Comparison of ENCODE assay signal across 13 mouse cellular contexts in the genomic region with DNA sequence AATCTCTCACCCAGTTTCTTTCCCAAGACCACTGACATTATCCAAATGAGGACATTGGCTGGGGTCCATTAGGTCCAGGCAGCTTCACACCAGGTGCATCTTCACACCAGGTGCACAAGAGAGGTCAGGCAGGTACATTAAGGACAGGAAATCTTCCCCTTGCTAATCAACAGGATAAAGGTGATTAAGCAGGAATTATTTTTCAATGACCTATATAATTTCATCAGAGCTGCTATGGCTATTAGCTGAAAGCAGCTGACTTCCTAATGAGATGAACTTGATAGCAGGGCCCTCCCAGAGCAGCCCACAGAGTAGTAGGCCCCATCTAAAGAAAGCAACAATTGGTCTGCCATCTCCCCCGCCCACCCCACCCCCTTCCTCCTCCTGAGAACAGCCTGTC. TPM values are rescaled to one million over a fixed set of nuclear protein-coding genes. Genes with fewer than 3 reads are reported as not detected.
DNase-seq lines count a peak whose midpoint lies in the region; ATAC-seq and TF ChIP-seq lines count a peak whose summit lies in the region.
"Had no signal": no experiment of that assay in that cellular context is flagged by ENCODE, and none has a peak within 500 bp of the region (broad histone marks: within the 10 kb centered on the region; RNA-seq: fewer than 3 reads in every experiment).

No protein-coding gene starts in this region.

- H3K9me3 ChIP-seq in forebrain, embryonic 16.5 days (ENCODE audit: control insufficient read depth, low read length): no peaks in the 10 kb centered on the region
- H3K9me3 ChIP-seq in forebrain, embryonic 10.5 days: no peaks in the 10 kb centered on the region
- H3K9me3 ChIP-seq in midbrain, embryonic 11.5 days (ENCODE audit: control insufficient read depth, low read length): no peaks in the 10 kb centered on the region
- no peaks in the 10 kb centered on the region for H3K9me3 ChIP-seq in midbrain, embryonic 16.5 days (replicated peaks; ENCODE audit: control insufficient read depth, low read length, poor library complexity, severe bottlenecking)
- H3K9me3 ChIP-seq: hindbrain, embryonic 15.5 days had no signal

- TF ChIP-seq CTCF in kidney, adult 2 months (conservative IDR thresholded peaks at IDR 0.05; ENCODE audit: insufficient read depth, insufficient read length, low read depth, low read length): no peak

- H3K4me1 ChIP-seq in forebrain, embryonic 16.5 days (replicated peaks; ENCODE audit: control insufficient read depth, insufficient read depth, low read length): peaks cover 18% of the 10 kb centered on the region
- peaks cover 28% of the 10 kb centered on the region for H3K4me1 ChIP-seq in forebrain, embryonic 10.5 days
- H3K4me1 ChIP-seq in kidney, adult 2 months (ENCODE audit: control insufficient read depth, insufficient read depth, low read length): peaks cover 9% of the 10 kb centered on the region; the same call in 1 of the 2 replicates
- peaks cover 9% of the 10 kb centered on the region for H3K4me1 ChIP-seq in midbrain, embryonic 11.5 days (ENCODE audit: control insufficient read depth, insufficient read depth, low read length)
- peaks cover 14% of the 10 kb centered on the region for H3K4me1 ChIP-seq in midbrain, embryonic 16.5 days (ENCODE audit: control insufficient read depth, insufficient read depth, low read length)

- H3K4me3 ChIP-seq in forebrain, embryonic 16.5 days (replicated peaks; ENCODE audit: low read length): no peak overlapping the region
- H3K4me3 ChIP-seq in forebrain, embryonic 10.5 days: no peak overlapping the region
- H3K4me3 ChIP-seq in kidney, adult 2 months (ENCODE audit: insufficient read depth, low read depth, low read length): peak overlapping the region; percentile 22; the same call in 1 of the 2 replicates
- no peak overlapping the region for H3K4me3 ChIP-seq in midbrain, embryonic 11.5 days (ENCODE audit: low read depth, low read length)
- H3K4me3 ChIP-seq in midbrain, embryonic 16.5 days (ENCODE audit: low read depth, low read length): no peak overlapping the region

- no peak for ATAC-seq in forebrain, embryonic 16.5 days
- ATAC-seq in midbrain, embryonic 11.5 days (ENCODE audit: low FRiP score): no peak
- no peak for ATAC-seq in midbrain, embryonic 16.5 days
- ATAC-seq in erythroblast, adult 5-6 weeks (replicated peaks; ENCODE audit: low FRiP score, poor library complexity, severe bottlenecking): no peak

- H3K9ac ChIP-seq in forebrain, embryonic 16.5 days (replicated peaks; ENCODE audit: low read depth, low read length): no peak overlapping the region
- H3K9ac ChIP-seq in midbrain, embryonic 11.5 days (ENCODE audit: low read length): no peak overlapping the region
- H3K9ac ChIP-seq in midbrain, embryonic 16.5 days (ENCODE audit: low read depth, low read length): no peak overlapping the region
- H3K9ac ChIP-seq: hindbrain, embryonic 15.5 days had no signal

- H3K27ac ChIP-seq in forebrain, embryonic 16.5 days (ENCODE audit: low read length): no peak overlapping the region
- no peak overlapping the region for H3K27ac ChIP-seq in forebrain, embryonic 10.5 days
- H3K27ac ChIP-seq in kidney, adult 2 months (ENCODE audit: insufficient read depth, low read depth, low read length): no peak overlapping the region
- no peak overlapping the region for H3K27ac ChIP-seq in midbrain, embryonic 11.5 days (ENCODE audit: low read depth, low read length)
- H3K27ac ChIP-seq in midbrain, embryonic 16.5 days (ENCODE audit: low read length): no peak overlapping the region
- H3K27ac ChIP-seq: hindbrain, embryonic 15.5 days; layer of hippocampus, adult 2 months had no signal

- WGBS in forebrain, embryonic 16.5 days: 33% methylated on average over 1 of the region's 1 CpGs
- 24% methylated on average over 1 of the region's 1 CpGs for WGBS in forebrain, embryonic 10.5 days
- 67% methylated on average over 1 of the region's 1 CpGs for WGBS in kidney, adult 2 months
- WGBS in midbrain, embryonic 11.5 days: 47% methylated on average over 1 of the region's 1 CpGs
- WGBS in midbrain, embryonic 16.5 days: 50% methylated on average over 1 of the region's 1 CpGs

- 0 out of 2 replicates have a peak, but pooled peaks cover 8% of the 10 kb centered on the region for H3K27me3 ChIP-seq in forebrain, embryonic 16.5 days (replicated peaks; ENCODE audit: control insufficient read depth, insufficient read depth, low read length)
- peaks cover 56% of the 10 kb centered on the region for H3K27me3 ChIP-seq in forebrain, embryonic 10.5 days (ENCODE audit: poor library complexity, severe bottlenecking)
- no peaks in the 10 kb centered on the region for H3K27me3 ChIP-seq in kidney, adult 2 months (replicated peaks; ENCODE audit: control insufficient read depth, insufficient read depth, low read length)
- peaks cover 20% of the 10 kb centered on the region for H3K27me3 ChIP-seq in midbrain, embryonic 11.5 days (ENCODE audit: control insufficient read depth, insufficient read depth, low read length)
- peaks cover 29% of the 10 kb centered on the region for H3K27me3 ChIP-seq in midbrain, embryonic 16.5 days (ENCODE audit: control insufficient read depth, insufficient read depth, low read depth, low read length)

- no peak for DNase-seq in forebrain, embryonic 10.5 days (ENCODE audit: extremely low spot score, low spot score)
- DNase-seq in kidney, adult 2 months: no peak
- no peak for DNase-seq in kidney, postnatal 10 days
- peak; percentile 65 for DNase-seq in midbrain, embryonic 11.5 days (ENCODE audit: low spot score, missing footprints)
- no peak for DNase-seq in frontal cortex, adult 2 months (ENCODE audit: extremely low spot score in 1 of 2, low spot score in 1 of 2)
- DNase-seq: cerebellum, adult 11 months; thymus, adult 18-20 months had no signal

- H3K4me2 ChIP-seq in forebrain, embryonic 16.5 days (ENCODE audit: low read length): peak overlapping the region; percentile 98; the same call in 1 of the 2 replicates
- no peak overlapping the region for H3K4me2 ChIP-seq in midbrain, embryonic 11.5 days
- no peak overlapping the region for H3K4me2 ChIP-seq in midbrain, embryonic 16.5 days (ENCODE audit: low read length)

- no peak for TF ChIP-seq POLR2A in kidney, adult 2 months (IDR thresholded peaks at IDR 0.05; ENCODE audit: low read depth, low read length)

- no peaks in the 10 kb centered on the region for H3K36me3 ChIP-seq in forebrain, embryonic 16.5 days (ENCODE audit: control insufficient read depth, insufficient read depth)
- H3K36me3 ChIP-seq in forebrain, embryonic 10.5 days (replicated peaks): no peaks in the 10 kb centered on the region
- no peaks in the 10 kb centered on the region for H3K36me3 ChIP-seq in kidney, adult 2 months (ENCODE audit: control insufficient read depth, insufficient read depth, low read length)
- no peaks in the 10 kb centered on the region for H3K36me3 ChIP-seq in midbrain, embryonic 11.5 days (ENCODE audit: control insufficient read depth, insufficient read depth, low read length)
- no peaks in the 10 kb centered on the region for H3K36me3 ChIP-seq in midbrain, embryonic 16.5 days (ENCODE audit: control insufficient read depth, insufficient read depth, low read length)
- H3K36me3 ChIP-seq: hindbrain, embryonic 15.5 days had no signal

RNA-seq across cellular contexts. Expression of gene Glt28d2, which starts 1.4 kb away (rescaled TPM):
- polyA plus RNA-seq in forebrain, embryonic 16.5 days (2015; fragmentation: Nextera tagmentation; extraction: Ambion mirVana): 1.3 and 2.1 TPM in 2 replicates
- 0.10 and 0.22 TPM in 2 replicates for polyA plus RNA-seq in forebrain, embryonic 10.5 days (2016; fragmentation: Nextera tagmentation; extraction: Ambion mirVana)
- polyA plus RNA-seq in kidney, adult 2 months (2012; rRNA removed): 1.7 and 2.1 TPM in 2 replicates
- polyA plus RNA-seq in midbrain, embryonic 11.5 days (2014; fragmentation: Nextera tagmentation; extraction: Ambion mirVana): 0.15 and 0.29 TPM in 2 replicates
- 0.31 and 0.32 TPM in 2 replicates for polyA plus RNA-seq in midbrain, embryonic 16.5 days (2015; fragmentation: Nextera tagmentation; extraction: Ambion mirVana)
- not detected in 2 replicates for total RNA-seq in erythroblast, adult 5-6 weeks (2015; ENCODE audit: low replicate concordance)
- not detected in 2 replicates for total RNA-seq in erythroblast, adult 5-6 weeks (2017; ENCODE audit: low replicate concordance)
- 0.67 and 0.84 TPM in 2 replicates for polyA plus RNA-seq in frontal cortex, adult 2 months (2012; rRNA removed)
- total RNA-seq: common myeloid progenitor, adult 5-6 weeks had no signal

RNA-seq across cellular contexts. Expression of gene Gm37240, which starts 1.4 kb away (rescaled TPM):
- 1.6 and 3.3 TPM in 2 replicates for polyA plus RNA-seq in forebrain, embryonic 16.5 days (2015; fragmentation: Nextera tagmentation; extraction: Ambion mirVana)
- polyA plus RNA-seq in forebrain, embryonic 10.5 days (2016; fragmentation: Nextera tagmentation; extraction: Ambion mirVana): 0.77 and 0.81 TPM in 2 replicates
- polyA plus RNA-seq in kidney, adult 2 months (2012; rRNA removed): 5.5 and 10.9 TPM in 2 replicates
- polyA plus RNA-seq in midbrain, embryonic 11.5 days (2014; fragmentation: Nextera tagmentation; extraction: Ambion mirVana): 0.67 and 0.91 TPM in 2 replicates
- 0.26 and 0.94 TPM in 2 replicates for polyA plus RNA-seq in midbrain, embryonic 16.5 days (2015; fragmentation: Nextera tagmentation; extraction: Ambion mirVana)
- total RNA-seq in erythroblast, adult 5-6 weeks (2015; ENCODE audit: low replicate concordance): not detected in 2 replicates
- not detected in 2 replicates for total RNA-seq in erythroblast, adult 5-6 weeks (2017; ENCODE audit: low replicate concordance)
- 0.13 and 0.26 TPM in 2 replicates for polyA plus RNA-seq in frontal cortex, adult 2 months (2012; rRNA removed)
- total RNA-seq: common myeloid progenitor, adult 5-6 weeks had no signal
